Mouse (Mus musculus): ENCODE measurements at regions not wholly inside any gene's neighbourhood (a gene's known extent, or its start where the extent isn't known, plus 50 kb on each side); places are given as distances from the start of the nearest gene placed in this dataset.

GRCm38 (mm10) chr4:39928491-39928890 is 214.4 kb upstream of the Aco1 start:
- no peak for TF ChIP-seq POLR2A (IDR thresholded peaks at IDR 0.05; ENCODE audit: extremely low read depth, insufficient read depth, low read length)
- TF ChIP-seq CTCF (IDR thresholded peaks at IDR 0.05; ENCODE audit: low read depth, low read length): no peak
